Mouse (Mus musculus): ENCODE measurements at regions not wholly inside any gene's neighbourhood (a gene's known extent, or its start where the extent isn't known, plus 50 kb on each side); places are given as distances from the start of the nearest gene placed in this dataset.

- TF ChIP-seq CTCF (IDR thresholded peaks at IDR 0.05; ENCODE audit: low read depth) (no peak), EP300 (optimal IDR thresholded peaks at IDR 0.05) (no peak)
Observed at GRCm38 (mm10) chr19:54688630-54689029, 438.4 kb downstream of the Gpam start.

All from stomach, postnatal 0 days (tissue).